Mouse (Mus musculus) embryonic fibroblast, embryonic 13.5 days (primary cell): ENCODE data around the gene Mest.

Experiments used
- CTCF ChIP-seq: IDR thresholded peaks from 2 replicates; pipeline ENCODE4 v1.5.1; 2011; ENCODE audit warnings: mild to moderate bottlenecking, control low read depth, low read length, moderate library complexity, borderline replicate concordance; ENCODE audit not compliant: insufficient read depth
- POLR2A ChIP-seq: IDR thresholded peaks from 2 replicates; pipeline ENCODE4 v1.6.1; 2011; ENCODE audit warnings: low read depth, mild to moderate bottlenecking, control low read depth, low read length, moderate library complexity

DNA sequence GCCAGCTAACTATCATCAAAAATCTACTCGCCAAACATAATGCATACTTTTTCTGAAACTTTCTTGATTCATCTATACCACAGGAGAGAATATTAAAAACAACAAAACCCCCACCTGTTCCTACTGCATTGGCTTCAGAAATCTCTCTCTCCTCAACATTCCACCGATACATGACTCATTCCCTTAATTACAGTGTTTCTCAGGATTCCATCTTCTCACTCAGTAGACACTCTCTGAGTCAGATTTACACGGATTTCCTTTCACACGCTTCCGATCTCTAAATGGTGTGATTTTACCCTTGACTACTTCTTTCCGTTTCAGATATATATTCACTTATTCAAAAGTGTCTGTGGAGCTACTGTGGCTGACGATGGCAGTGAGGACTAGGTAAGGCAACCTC lies 36.1 kb upstream of the Mest start:
- TF ChIP-seq POLR2A: no peak
- TF ChIP-seq CTCF: no peak
